Mouse (Mus musculus) liver, embryonic 13.5 days (tissue): ENCODE measurements around the gene Obsl1. TPM values are rescaled to one million over a fixed set of nuclear protein-coding genes. Genes with fewer than 3 reads are reported as not detected.

Source experiments
- ATAC-seq: fragments of 200-750 bp; cut with Nextera tagmentation; 2 replicates; pipeline ENCODE4 v1.8.0; 2017; ENCODE audit warnings: low read depth, mild to moderate bottlenecking, moderate number of reproducible peaks, moderate library complexity
- DNase-seq: peaks from one replicate; pipeline ENCODE4 v3.0.0; 2022
- H3K27ac ChIP-seq: fragments of 300-500 bp; sonication (generic); 2 replicates; pipeline ENCODE4 v1.5.1; 2015; ENCODE audit warnings: moderate library complexity, mild to moderate bottlenecking, inconsistent platforms
- H3K27me3 ChIP-seq: fragments of 300-500 bp; sonication (generic); 2 replicates; pipeline ENCODE4 v1.6.1; 2015; ENCODE audit warnings: mild to moderate bottlenecking, inconsistent platforms
- H3K36me3 ChIP-seq: fragments of 300-500 bp; sonication (generic); 2 replicates; pipeline ENCODE4 v1.6.1; 2015; ENCODE audit warnings: mild to moderate bottlenecking, inconsistent platforms
- H3K4me1 ChIP-seq: fragments of 300-500 bp; sonication (generic); replicated peaks from 2 replicates; pipeline ENCODE4 v1.6.1; 2015; ENCODE audit warnings: inconsistent platforms
- H3K4me2 ChIP-seq: fragments of 300-500 bp; sonication (generic); 2 replicates; pipeline ENCODE4 v1.6.1; 2015; ENCODE audit warnings: inconsistent platforms, mild to moderate bottlenecking, moderate library complexity
- H3K4me3 ChIP-seq: fragments of 300-500 bp; sonication (generic); replicated peaks from 2 replicates; pipeline ENCODE4 v1.5.1; 2015; ENCODE audit warnings: mild to moderate bottlenecking, inconsistent platforms
- H3K9ac ChIP-seq: fragments of 300-500 bp; sonication (generic); 2 replicates; pipeline ENCODE4 v1.6.1; 2015; ENCODE audit warnings: mild to moderate bottlenecking, inconsistent platforms
- H3K9me3 ChIP-seq: fragments of 300-500 bp; sonication (generic); replicated peaks from 2 replicates; pipeline ENCODE4 v1.6.1; 2016; ENCODE audit warnings: inconsistent platforms
- WGBS: fragments of 180-500 bp; shearing (Covaris S2); methylation state at CpG from one replicate; pipeline ENCODE4 v1.1.7; 2015; ENCODE audit not compliant: insufficient replicate concordance; 5-methylcytosine and 5-hydroxymethylcytosine counted together
- polyA plus RNA-seq: library from polyadenylated mRNA; unstranded; fragments of >200 nt; fragmentation: Nextera tagmentation; extraction: Ambion mirVana; gene quantifications from 2 replicates; pipeline ENCODE4 v1.2.1, GENCODE M21; 2015

Gene Obsl1
- polyA plus RNA-seq, 1 experiment from 2014 or later: 7.4 TPM

DNA sequence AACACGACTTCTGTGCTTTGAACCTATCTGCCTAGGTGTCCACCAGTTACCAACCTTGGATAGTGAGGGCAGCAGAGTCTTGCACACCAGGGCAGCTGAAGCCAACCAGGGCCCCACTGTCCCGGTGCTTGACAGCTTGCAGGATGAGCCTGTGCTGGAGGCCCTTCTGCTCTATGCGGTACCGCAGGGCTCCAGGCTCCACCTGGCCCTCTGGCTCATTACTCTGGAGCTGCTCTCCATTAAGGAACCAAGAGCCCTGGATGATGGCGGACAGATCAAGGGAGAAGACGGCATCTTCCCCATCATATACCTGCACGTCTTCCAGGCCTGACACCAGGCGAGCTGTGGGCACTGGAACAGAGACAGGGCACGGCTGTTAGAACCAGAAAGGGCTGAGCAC is 4.3 kb downstream of the Obsl1 start:
- 74% methylated on average over 9 of the region's 9 CpGs for WGBS
- no peak overlapping the region for H3K27ac ChIP-seq
- H3K27me3 ChIP-seq: peaks cover 37% of the 10 kb centered on the region

DNA sequence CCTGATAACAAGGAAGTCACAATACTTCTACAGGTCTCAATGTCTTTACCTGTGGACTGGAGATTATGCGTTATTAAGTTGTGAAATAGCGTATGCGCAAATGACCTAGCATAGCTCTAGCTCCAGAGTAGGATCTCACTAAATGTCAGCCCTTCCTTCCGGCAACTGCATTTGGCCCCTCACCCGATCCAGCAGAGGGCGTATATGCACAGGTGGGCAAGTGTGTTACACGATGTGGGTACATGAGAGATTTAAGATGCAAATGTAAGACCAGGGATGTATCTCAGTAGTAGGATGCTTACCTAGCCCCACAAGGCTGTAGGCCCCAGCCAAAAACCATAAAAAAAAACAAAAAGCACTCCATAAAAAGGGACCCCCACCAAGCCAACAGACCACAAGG is 6.8 kb downstream of the Obsl1 start:
- DNase-seq (no peak), ATAC-seq (no peak)
- Histone ChIP-seq H3K4me2 (no peak overlapping the region), H3K9me3 (no peaks in the 10 kb centered on the region), H3K9ac (no peak overlapping the region), H3K27me3 (peaks cover 13% of the 10 kb centered on the region), H3K27ac (no peak overlapping the region), H3K36me3 (peaks cover 21% of the 10 kb centered on the region), H3K4me1 (0 out of 2 replicates have a peak, but pooled peaks cover 9% of the 10 kb centered on the region), H3K4me3 (no peak overlapping the region)
- 81% methylated on average over 7 of the region's 7 CpGs for WGBS

More for the DNA sequence above, 4.3 kb downstream of the Obsl1 start:
- Histone ChIP-seq H3K9ac (no peak overlapping the region), H3K4me3 (no peak overlapping the region), H3K36me3 (peaks cover 21% of the 10 kb centered on the region), H3K4me2 (no peak overlapping the region), H3K4me1 (peaks cover 14% of the 10 kb centered on the region; the same call in 1 of the 2 replicates), H3K9me3 (no peaks in the 10 kb centered on the region)
- DNase-seq (no peak), ATAC-seq (no peak)

DNA sequence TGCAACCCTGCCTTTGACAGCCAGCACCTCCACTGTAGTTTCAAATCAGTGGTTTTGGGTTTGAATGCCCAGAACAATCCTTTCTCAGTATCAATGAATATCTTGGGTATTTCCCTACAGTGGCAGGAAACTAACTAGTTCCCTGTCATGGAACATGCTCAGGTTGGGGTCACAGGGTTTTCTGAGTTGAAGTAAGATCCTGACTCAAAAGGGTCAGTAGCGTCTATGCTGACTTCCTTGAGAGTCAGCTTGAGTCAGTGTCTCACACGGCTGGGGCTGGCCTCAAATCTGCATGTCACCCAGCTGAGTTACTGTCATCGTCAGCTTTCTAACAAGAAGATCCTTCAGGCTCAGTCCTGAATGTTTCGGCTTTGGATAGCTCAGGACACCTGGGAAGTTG is 7.4 kb downstream of the Obsl1 start:
- Histone ChIP-seq H3K36me3 (peaks cover 21% of the 10 kb centered on the region), H3K4me1 (0 out of 2 replicates have a peak, but pooled peaks cover 5% of the 10 kb centered on the region), H3K4me3 (no peak overlapping the region), H3K27me3 (peaks cover 7% of the 10 kb centered on the region), H3K27ac (no peak overlapping the region), H3K9ac (no peak overlapping the region), H3K4me2 (no peak overlapping the region), H3K9me3 (no peaks in the 10 kb centered on the region)
- ATAC-seq (no peak), DNase-seq (no peak)
- WGBS: 69% methylated on average over 4 of the region's 4 CpGs

DNA sequence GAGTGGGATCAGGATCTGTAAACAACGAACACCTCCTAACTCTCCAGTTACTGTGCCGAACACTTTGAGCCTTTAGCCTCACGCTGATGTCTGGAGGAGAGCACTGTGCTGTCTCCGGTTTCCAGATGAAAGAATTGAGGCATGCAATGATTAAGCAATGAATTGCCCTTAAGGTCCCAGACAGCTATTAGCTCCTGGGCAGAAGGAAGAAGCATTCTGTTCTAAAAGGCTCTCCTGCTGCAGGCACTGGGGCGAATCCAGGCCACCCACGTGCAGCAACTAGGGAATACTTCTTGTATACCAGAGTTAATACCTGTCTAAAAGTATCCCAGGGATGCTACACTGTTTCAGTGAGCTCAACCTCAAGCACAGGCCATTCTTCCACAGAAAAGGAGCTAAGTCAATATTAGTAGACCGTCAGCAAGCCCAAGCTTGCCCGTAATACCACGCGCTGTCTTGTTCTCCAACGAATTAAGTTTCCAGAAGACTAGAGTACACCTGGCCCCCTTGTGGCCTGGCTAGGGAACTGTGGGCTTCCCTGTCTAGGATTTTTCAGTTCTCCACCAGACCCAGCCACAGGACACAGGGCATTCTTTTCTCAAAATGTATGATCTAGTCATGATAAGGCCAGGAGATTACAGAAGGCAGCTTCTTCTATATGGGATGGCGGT is 11.2 kb downstream of the Obsl1 start:
- no peak for ATAC-seq
- peaks cover 6% of the 10 kb centered on the region; the same call in 1 of the 2 replicates for H3K36me3 ChIP-seq

DNA sequence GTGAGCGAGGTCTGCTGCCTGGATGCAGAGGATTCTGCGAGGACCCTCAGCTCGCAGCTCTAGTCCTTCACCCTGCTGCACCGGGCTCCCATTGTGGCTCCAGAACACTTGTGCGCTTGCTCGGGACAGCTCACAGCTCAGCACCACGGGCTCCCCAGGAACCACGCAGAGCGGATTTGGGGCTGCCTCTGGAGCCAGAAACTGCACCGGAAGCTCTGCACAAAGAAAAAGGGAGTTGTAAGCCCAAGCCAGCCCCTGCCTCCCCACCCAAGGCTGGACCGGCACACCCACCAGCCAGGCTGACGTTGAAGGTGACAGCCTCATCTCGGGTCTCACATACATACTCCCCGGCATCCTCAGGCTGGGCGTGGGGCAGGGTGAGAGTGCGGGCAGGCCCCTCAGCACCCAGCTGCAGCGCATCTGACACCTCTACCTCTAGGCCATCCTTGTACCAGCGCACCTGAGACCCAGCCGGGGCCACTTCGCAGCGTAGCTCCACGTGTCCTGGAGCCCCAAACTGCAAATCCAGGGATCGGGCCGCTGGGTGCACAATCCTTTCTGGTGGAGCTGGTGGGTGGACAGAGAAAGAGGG is 13.6 kb downstream of the Obsl1 start:
- H3K9me3 ChIP-seq: no peaks in the 10 kb centered on the region
- no peak overlapping the region for H3K4me3 ChIP-seq
- DNase-seq: no peak
- ATAC-seq: no peak
- H3K4me2 ChIP-seq: no peak overlapping the region
- H3K36me3 ChIP-seq: 0 out of 2 replicates have a peak, but pooled peaks cover under 1% of the 10 kb centered on the region
- H3K4me1 ChIP-seq: 0 out of 2 replicates have a peak, but pooled peaks cover under 1% of the 10 kb centered on the region
- H3K9ac ChIP-seq: no peak overlapping the region
- H3K27me3 ChIP-seq: peaks cover 46% of the 10 kb centered on the region
- 50% methylated on average over 24 of the region's 24 CpGs for WGBS
- no peak overlapping the region for H3K27ac ChIP-seq

More for the DNA sequence above, 11.2 kb downstream of the Obsl1 start:
- Histone ChIP-seq H3K9ac (no peak overlapping the region), H3K4me3 (no peak overlapping the region), H3K9me3 (no peaks in the 10 kb centered on the region), H3K27ac (no peak overlapping the region), H3K27me3 (peaks cover 23% of the 10 kb centered on the region; the same call in 1 of the 2 replicates), H3K4me1 (no peaks in the 10 kb centered on the region), H3K4me2 (no peak overlapping the region)
- no peak for DNase-seq
- WGBS: 62% methylated on average over 12 of the region's 12 CpGs

DNA sequence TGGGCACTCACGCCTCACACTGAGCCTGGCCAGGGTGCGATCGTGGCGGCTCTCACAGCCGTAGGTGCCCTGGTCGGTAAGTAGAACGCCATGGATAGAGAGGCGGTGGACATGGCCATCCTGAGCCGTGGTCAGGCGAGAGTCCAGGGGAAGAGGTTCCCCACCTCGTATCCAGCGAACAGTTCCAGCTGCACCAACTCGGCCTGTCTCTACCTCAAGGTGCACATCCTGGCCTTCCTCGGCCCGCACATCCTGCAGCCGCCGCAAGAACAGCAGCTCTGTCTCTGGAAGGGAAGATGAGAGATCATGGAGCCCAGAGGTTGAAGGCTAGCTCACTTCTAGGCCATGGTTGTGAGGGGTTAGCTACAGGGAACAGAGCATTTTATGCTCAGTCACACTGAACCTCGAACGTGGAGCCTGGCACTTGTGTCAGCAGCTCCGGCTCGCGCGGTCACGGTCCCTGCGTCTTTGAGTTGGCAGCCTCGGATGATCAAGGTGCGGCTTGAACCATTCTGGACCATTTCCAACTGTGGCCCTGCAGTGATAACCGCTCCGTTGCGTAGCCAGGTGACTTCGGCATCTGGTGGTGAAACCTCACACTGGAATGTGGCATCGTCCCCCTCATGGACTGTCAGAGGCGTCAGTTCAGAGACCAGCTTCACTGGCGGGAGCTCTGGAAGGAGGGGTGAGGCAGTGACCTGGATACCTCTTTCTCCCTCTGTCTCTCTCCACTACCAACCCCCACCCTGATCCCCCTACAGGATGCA is 15.3 kb downstream of the Obsl1 start:
- Histone ChIP-seq H3K9me3 (no peaks in the 10 kb centered on the region), H3K4me3 (no peak overlapping the region), H3K27me3 (peaks cover 63% of the 10 kb centered on the region), H3K4me2 (no peak overlapping the region), H3K4me1 (peaks cover 12% of the 10 kb centered on the region), H3K36me3 (no peaks in the 10 kb centered on the region), H3K9ac (no peak overlapping the region), H3K27ac (no peak overlapping the region)
- ATAC-seq (no peak), DNase-seq (no peak)
- WGBS: 80% methylated on average over 34 of the region's 34 CpGs

DNA sequence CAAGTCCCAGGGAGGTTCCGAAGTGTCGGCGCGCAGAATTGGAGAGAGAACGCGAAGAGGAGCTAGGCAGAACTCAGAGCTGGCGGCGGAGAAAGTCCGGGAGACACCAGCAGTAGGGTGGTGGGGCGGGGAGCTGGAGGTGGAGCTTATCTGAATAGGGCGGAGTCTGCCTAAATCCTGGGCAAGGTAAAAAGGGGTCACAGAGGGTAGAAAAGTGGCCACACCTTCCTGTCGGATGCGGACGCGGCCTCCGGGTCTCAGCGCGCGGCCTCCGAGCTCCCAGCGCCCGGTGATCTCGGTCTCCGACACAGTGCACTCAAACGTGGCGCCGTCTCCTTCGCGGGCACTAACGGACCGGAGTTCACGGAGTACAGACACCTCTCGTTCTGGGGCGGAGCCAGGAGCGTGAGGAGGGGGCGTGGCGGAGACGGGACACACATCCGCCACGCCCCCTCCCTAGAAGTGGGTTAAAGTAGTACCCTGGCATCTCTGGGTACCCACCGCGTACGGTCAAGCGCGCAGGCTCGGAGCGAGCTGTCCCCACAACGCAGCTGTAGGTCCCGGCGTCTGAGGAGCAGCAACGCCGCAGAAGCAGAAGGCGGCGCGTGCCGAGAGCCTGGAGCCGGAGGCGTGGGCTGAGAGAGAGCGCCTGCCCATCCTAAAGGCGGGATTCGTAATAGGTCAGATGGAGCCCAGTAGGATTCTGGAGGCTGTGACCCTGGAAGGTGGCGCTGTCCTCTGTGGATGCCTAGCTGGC is 18.7 kb downstream of the Obsl1 start:
- no peaks in the 10 kb centered on the region for H3K36me3 ChIP-seq
- H3K4me2 ChIP-seq: peak overlapping the region; percentile 64
- H3K9ac ChIP-seq: no peak overlapping the region
- 1% methylated on average over 62 of the region's 62 CpGs for WGBS
- DNase-seq (no peak), ATAC-seq (peak; percentile 61)
- no peak overlapping the region for H3K27ac ChIP-seq
- H3K27me3 ChIP-seq: peaks cover 92% of the 10 kb centered on the region
- peaks cover 12% of the 10 kb centered on the region for H3K4me1 ChIP-seq
- H3K4me3 ChIP-seq: peak overlapping the region; percentile 49
- no peaks in the 10 kb centered on the region for H3K9me3 ChIP-seq

DNA sequence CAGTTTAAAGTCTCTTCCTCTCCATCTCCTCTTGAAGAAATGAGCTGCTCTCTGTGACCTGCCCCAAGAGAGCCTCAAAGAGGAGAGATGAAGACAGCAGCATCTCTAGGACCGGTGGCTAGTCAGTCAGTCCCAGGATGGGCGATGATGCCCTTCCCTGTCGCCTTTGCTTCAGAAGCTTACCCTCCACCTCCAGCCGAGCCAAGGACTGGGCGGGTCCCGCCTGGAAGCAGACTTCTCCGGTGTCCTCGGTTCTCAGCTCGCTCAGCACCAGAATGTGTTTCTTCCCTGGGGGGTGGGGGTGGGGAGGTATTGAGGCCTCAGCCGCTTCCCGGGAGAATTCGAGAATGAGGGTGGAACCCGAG is 19.2 kb downstream of the Obsl1 start:
- H3K9ac ChIP-seq: no peak overlapping the region
- H3K4me2 ChIP-seq: peak overlapping the region; percentile 64
- H3K9me3 ChIP-seq: no peaks in the 10 kb centered on the region
- WGBS: 3% methylated on average over 13 of the region's 13 CpGs
- peak overlapping the region; percentile 49 for H3K4me3 ChIP-seq
- DNase-seq (no peak), ATAC-seq (no peak)
- no peaks in the 10 kb centered on the region for H3K36me3 ChIP-seq
- H3K4me1 ChIP-seq: peaks cover 12% of the 10 kb centered on the region
- H3K27me3 ChIP-seq: peaks cover 92% of the 10 kb centered on the region
- H3K27ac ChIP-seq: no peak overlapping the region

DNA sequence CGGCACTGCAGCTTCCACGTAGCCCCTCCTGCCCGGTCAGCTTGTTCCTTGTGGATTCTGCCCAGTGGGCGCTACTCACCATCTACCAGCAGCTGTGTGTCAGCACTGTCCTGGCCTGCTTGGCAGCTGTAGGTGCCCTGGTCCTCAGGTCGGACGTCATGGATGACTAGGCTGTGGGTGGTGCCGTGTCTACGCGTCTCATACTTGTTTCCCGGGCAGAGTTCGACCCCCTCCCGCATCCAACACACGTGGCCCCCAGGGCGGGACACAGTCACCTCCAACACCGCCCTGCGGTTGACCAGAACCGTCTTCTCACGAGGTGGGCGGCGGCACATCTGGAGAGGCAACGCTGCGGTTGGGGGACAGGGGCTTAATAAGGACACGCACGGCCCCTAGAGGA is 19.7 kb downstream of the Obsl1 start:
- WGBS: 7% methylated on average over 24 of the region's 24 CpGs
- no peak overlapping the region for H3K27ac ChIP-seq
- H3K36me3 ChIP-seq: no peaks in the 10 kb centered on the region
- H3K4me1 ChIP-seq: peaks cover 12% of the 10 kb centered on the region
- peaks cover 93% of the 10 kb centered on the region for H3K27me3 ChIP-seq
- H3K9ac ChIP-seq: no peak overlapping the region
- peak overlapping the region; percentile 64; the same call in 1 of the 2 replicates for H3K4me2 ChIP-seq
- peak overlapping the region; percentile 49; the same call in 1 of the 2 replicates for H3K4me3 ChIP-seq
- no peak for ATAC-seq
- no peak for DNase-seq
- no peaks in the 10 kb centered on the region for H3K9me3 ChIP-seq

DNA sequence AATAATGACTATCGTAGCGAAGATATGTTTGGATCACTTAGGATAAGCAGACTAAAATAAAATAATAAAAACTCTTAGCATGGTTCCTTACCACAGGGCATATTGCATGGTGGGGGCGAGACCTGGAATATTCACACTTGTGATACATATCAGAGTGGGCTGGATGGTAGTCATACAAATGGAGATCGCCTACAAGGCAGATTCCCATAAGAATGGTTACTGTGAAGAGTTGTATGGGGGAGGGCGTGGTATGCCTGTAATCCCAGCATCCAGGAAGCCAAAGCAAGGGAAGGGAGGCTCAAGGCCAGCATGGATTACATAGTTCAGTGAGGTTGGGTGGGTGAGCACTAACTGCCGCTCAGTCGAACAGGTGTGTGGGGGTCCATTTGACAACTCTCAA is 25.5 kb downstream of the Obsl1 start:
- no peak for ATAC-seq
- WGBS: 69% methylated on average over 7 of the region's 7 CpGs

DNA sequence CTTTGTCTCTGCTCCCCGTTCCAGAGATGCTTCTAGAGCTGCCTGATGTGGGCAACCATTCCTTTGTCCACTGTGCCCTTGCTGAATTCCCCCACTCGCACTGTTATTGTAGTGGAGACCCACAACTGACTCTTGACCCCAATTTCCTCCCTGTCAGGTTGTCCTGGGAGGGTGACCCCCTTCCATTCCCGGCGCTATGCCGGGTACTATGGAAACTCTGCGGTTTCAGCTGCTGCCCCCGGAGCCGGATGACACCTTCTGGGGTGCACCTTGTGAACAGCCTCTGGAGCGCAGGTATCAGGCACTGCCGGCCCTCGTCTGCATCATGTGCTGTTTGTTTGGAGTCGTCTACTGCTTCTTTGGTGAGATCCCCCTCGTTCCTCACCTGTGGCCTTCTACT is 26.2 kb downstream of the Obsl1 start:
- no peaks in the 10 kb centered on the region for H3K9me3 ChIP-seq
- H3K27me3 ChIP-seq: peaks cover 97% of the 10 kb centered on the region
- H3K36me3 ChIP-seq: peaks cover 15% of the 10 kb centered on the region
- H3K4me3 ChIP-seq: peak overlapping the region; percentile 73
- no peak for DNase-seq
- peak overlapping the region; percentile 96 for H3K4me2 ChIP-seq
- WGBS: 25% methylated on average over 13 of the region's 13 CpGs
- ATAC-seq: no peak
- H3K27ac ChIP-seq: no peak overlapping the region
- no peak overlapping the region for H3K9ac ChIP-seq
- peaks cover 30% of the 10 kb centered on the region for H3K4me1 ChIP-seq

More for the DNA sequence above, 25.5 kb downstream of the Obsl1 start:
- Histone ChIP-seq H3K4me2 (no peak overlapping the region), H3K27ac (no peak overlapping the region), H3K36me3 (peaks cover 8% of the 10 kb centered on the region), H3K4me1 (peaks cover 30% of the 10 kb centered on the region), H3K4me3 (no peak overlapping the region), H3K9me3 (no peaks in the 10 kb centered on the region), H3K27me3 (peaks cover 97% of the 10 kb centered on the region), H3K9ac (no peak overlapping the region)
- DNase-seq: no peak
